Mouse (Mus musculus): ENCODE results near the gene Mr1. TPM values are rescaled to one million over a fixed set of nuclear protein-coding genes. Genes with fewer than 3 reads are reported as not detected.

The Mr1 gene
- total RNA-seq, 2 experiments from 2014 or later = 24.9 to 32.1 TPM

Other genes with a start within 250 kb of the Mr1 start
- 10 to 100 TPM in 1 of 2 experiments, 1 to 10 TPM in 1; 9.4 to 15.5 TPM for gene Ier5, start 47.2 kb downstream of the Mr1 start, total RNA-seq (2021)
- 10 to 100 TPM; 49.2 to 53.5 TPM for gene Stx6, start 11.9 kb upstream of the Mr1 start, total RNA-seq (2021)
- gene BC034090, start 97.6 kb upstream of the Mr1 start, total RNA-seq (2021) = 10 to 100 TPM; 23.9 to 33.3 TPM